Mouse (Mus musculus) stomach, postnatal 0 days (tissue): ENCODE data around the gene Aifm3. TPM values are rescaled to one million over a fixed set of nuclear protein-coding genes. Genes with fewer than 3 reads are reported as not detected.
A peak's percentile ranks its signal among the peaks of the same experiment; 100 is the strongest.

Source experiments
- ATAC-seq: fragments of 200-750 bp; cut with Nextera tagmentation; 2 replicates; pipeline ENCODE4 v1.8.0; 2017; ENCODE audit not compliant: low FRiP score, low TSS enrichment
- DNase-seq: peaks from one replicate; pipeline ENCODE4 v3.0.0-alpha.2; 2016; ENCODE audit warnings: low spot score
- H3K27ac ChIP-seq: fragments of 300-500 bp; sonication (generic); replicated peaks from 2 replicates; pipeline ENCODE4 v1.5.1; 2014; ENCODE audit warnings: mild to moderate bottlenecking, control low read depth
- H3K27me3 ChIP-seq: fragments of 300-500 bp; sonication (generic); 2 replicates; pipeline ENCODE4 v1.6.1; 2014; ENCODE audit warnings: low read length; ENCODE audit not compliant: control insufficient read depth, insufficient read depth
- H3K36me3 ChIP-seq: fragments of 300-500 bp; sonication (generic); 2 replicates; pipeline ENCODE4 v1.6.1; 2014; ENCODE audit warnings: low read length, mixed read lengths; ENCODE audit not compliant: control insufficient read depth, insufficient read depth
- H3K4me1 ChIP-seq: fragments of 300-500 bp; sonication (generic); replicated peaks from 2 replicates; pipeline ENCODE4 v1.6.1; 2014; ENCODE audit warnings: antibody characterized with exemption; ENCODE audit not compliant: control insufficient read depth, insufficient read depth
- H3K4me2 ChIP-seq: fragments of 300-500 bp; sonication (generic); replicated peaks from 2 replicates; pipeline ENCODE4 v1.6.1; 2014; ENCODE audit warnings: low read depth, mild to moderate bottlenecking, control low read depth, moderate library complexity
- H3K4me3 ChIP-seq: fragments of 300-500 bp; sonication (generic); 2 replicates; pipeline ENCODE4 v1.5.1; 2014; ENCODE audit warnings: low read depth, low read length, control low read depth
- H3K9ac ChIP-seq: fragments of 300-500 bp; sonication (generic); 2 replicates; pipeline ENCODE4 v1.6.1; 2014; ENCODE audit warnings: mild to moderate bottlenecking, low read length, control low read depth, mixed read lengths
- H3K9me3 ChIP-seq: fragments of 300-500 bp; sonication (generic); 2 replicates; pipeline ENCODE4 v1.6.1; 2016; ENCODE audit warnings: low read length; ENCODE audit not compliant: control insufficient read depth
- CTCF ChIP-seq: IDR thresholded peaks from 2 replicates; pipeline ENCODE4 v1.5.1; 2016; ENCODE audit warnings: antibody characterized with exemption, low read depth, mild to moderate bottlenecking, moderate library complexity
- EP300 ChIP-seq: optimal IDR thresholded peaks from 2 replicates; pipeline ENCODE3; 2016; ENCODE audit warnings: antibody characterized with exemption
- WGBS: fragments of 180-500 bp; shearing (Covaris S2); extraction: QIAGEN DNeasy Blood & Tissue Kit; methylation state at CpG from one replicate; pipeline ENCODE4 v1.1.7; 2014; 5-methylcytosine and 5-hydroxymethylcytosine counted together
- polyA plus RNA-seq: library from polyadenylated mRNA; unstranded; fragments of >200 nt; fragmentation: Nextera tagmentation; extraction: Ambion mirVana; gene quantifications from 2 replicates; pipeline ENCODE4 v1.2.1, GENCODE M21; 2015

Aifm3 gene
- polyA plus RNA-seq, 1 experiment from 2014 or later: 0.61 TPM

- H3K4me2 ChIP-seq: no peak overlapping the region
- peaks cover 6% of the 10 kb centered on the region for H3K36me3 ChIP-seq
- H3K27ac ChIP-seq: no peak overlapping the region
- no peaks in the 10 kb centered on the region for H3K4me1 ChIP-seq
- H3K4me3 ChIP-seq: no peak overlapping the region
- no peak for DNase-seq
- TF ChIP-seq EP300 (no peak), CTCF (no peak)
- ATAC-seq: no peak
- no peak overlapping the region for H3K9ac ChIP-seq
- no peaks in the 10 kb centered on the region for H3K27me3 ChIP-seq
- H3K9me3 ChIP-seq: no peaks in the 10 kb centered on the region
- 87% methylated on average over 4 of the region's 4 CpGs for WGBS
Measured at GRCm38 (mm10) chr16:17475326-17475725, 14.1 kb upstream of the Aifm3 start.

GRCm38 (mm10) chr16:17478331-17478943 is 11.0 kb upstream of the Aifm3 start:
- TF ChIP-seq EP300: no peak
- no peak for TF ChIP-seq CTCF
- Histone ChIP-seq H3K9me3 (no peaks in the 10 kb centered on the region), H3K36me3 (no peaks in the 10 kb centered on the region), H3K4me1 (no peaks in the 10 kb centered on the region), H3K4me3 (no peak overlapping the region), H3K27ac (no peak overlapping the region), H3K9ac (no peak overlapping the region), H3K27me3 (no peaks in the 10 kb centered on the region), H3K4me2 (no peak overlapping the region)
- 51% methylated on average over 4 of the region's 4 CpGs for WGBS
- no peak for DNase-seq
- ATAC-seq: no peak; the same call in 1 of the 2 replicates

GRCm38 (mm10) chr16:17481465-17481864 is 7.9 kb upstream of the Aifm3 start:
- DNase-seq: no peak
- Histone ChIP-seq H3K4me2 (no peak overlapping the region), H3K27me3 (no peaks in the 10 kb centered on the region), H3K9ac (no peak overlapping the region), H3K4me1 (no peaks in the 10 kb centered on the region), H3K27ac (no peak overlapping the region), H3K36me3 (peaks cover 8% of the 10 kb centered on the region; the same call in 1 of the 2 replicates), H3K9me3 (no peaks in the 10 kb centered on the region), H3K4me3 (no peak overlapping the region)
- ATAC-seq: no peak
- TF ChIP-seq EP300 (no peak), CTCF (no peak)
- 66% methylated on average over 2 of the region's 2 CpGs for WGBS

GRCm38 (mm10) chr16:17486505-17486904 is 2.9 kb upstream of the Aifm3 start:
- no peaks in the 10 kb centered on the region for H3K27me3 ChIP-seq
- no peak overlapping the region for H3K4me3 ChIP-seq
- 10% methylated on average over 3 of the region's 3 CpGs for WGBS
- no peak overlapping the region for H3K4me2 ChIP-seq
- H3K4me1 ChIP-seq: no peaks in the 10 kb centered on the region
- H3K9me3 ChIP-seq: no peaks in the 10 kb centered on the region
- ATAC-seq (no peak), DNase-seq (peak; percentile 51)
- peaks cover 8% of the 10 kb centered on the region; the same call in 1 of the 2 replicates for H3K36me3 ChIP-seq
- H3K27ac ChIP-seq: no peak overlapping the region
- TF ChIP-seq CTCF: no peak
- no peak for TF ChIP-seq EP300
- H3K9ac ChIP-seq: no peak overlapping the region

GRCm38 (mm10) chr16:17488478-17489468 is 638 bp upstream of the Aifm3 start:
- ATAC-seq (no peak), DNase-seq (no peak)
- Histone ChIP-seq H3K27ac (no peak overlapping the region), H3K36me3 (peaks cover 8% of the 10 kb centered on the region; the same call in 1 of the 2 replicates), H3K4me3 (peak overlapping the region; percentile 40), H3K9me3 (no peaks in the 10 kb centered on the region), H3K4me2 (peak overlapping the region; percentile 80), H3K4me1 (no peaks in the 10 kb centered on the region), H3K27me3 (no peaks in the 10 kb centered on the region), H3K9ac (peak overlapping the region; percentile 56; the same call in 1 of the 2 replicates)
- 44% methylated on average over 14 of the region's 14 CpGs for WGBS
- no peak for TF ChIP-seq EP300
- peak; percentile 55 for TF ChIP-seq CTCF
